8 mouse cellular contexts compared by ENCODE assay signal in genomic region chr4:117019206-117020134, GRCm38 (mm10). TPM values are rescaled to one million over a fixed set of nuclear protein-coding genes. Genes with fewer than 3 reads are reported as not detected.
DNase-seq lines count a peak whose midpoint lies in the region; ATAC-seq and TF ChIP-seq lines count a peak whose summit lies in the region.

Gene Eif2b3 (plus strand): TSS chr4:117019402.

- no peaks in the 10 kb centered on the region; the same call in 1 of the 2 replicates for H3K4me1 ChIP-seq in cortical plate, adult 2 months (ENCODE audit: control insufficient read depth, insufficient read depth, low read length)

- peak; percentile 97 for ATAC-seq in activated CD4-positive, CD25-positive, alpha-beta regulatory T cell, adult 4 months
- ATAC-seq in inflammation-experienced regulatory T-cells, adult 6 months = peak; percentile 99
- ATAC-seq in megakaryocyte-erythroid progenitor cell, adult 5-6 weeks (replicated peaks; ENCODE audit: low FRiP score, low TSS enrichment, poor library complexity, severe bottlenecking) = peak; percentile 99

- peak; percentile 67 for TF ChIP-seq POLR2A in cortical plate, adult 2 months (IDR thresholded peaks at IDR 0.05; ENCODE audit: extremely low read depth, insufficient read depth, low read length)

- H3K4me3 ChIP-seq in cortical plate, adult 2 months (ENCODE audit: insufficient read depth, low read length) = peak within 1 kb of the TSS; percentile 83

- peak; percentile 86 for DNase-seq in gastrocnemius, postnatal 10 days
- DNase-seq in left cerebral cortex, postnatal 10 days (ENCODE audit: extremely low spot score in 1 of 2, low spot score in 2 of 2) = peak; percentile 84 to 93
- DNase-seq in right cerebral cortex, postnatal 25 days = peak; percentile 91
- DNase-seq in urinary bladder, postnatal 4 days (ENCODE audit: low spot score in 2 of 2) = peak; percentile 82 to 88

- no peak within 1 kb of the TSS for H3K27ac ChIP-seq in cortical plate, adult 2 months (ENCODE audit: insufficient read depth, low read length)

- intact Hi-C loops in left cerebral cortex, postnatal 10 days (cut with DNase I) = no loop called here

- TF ChIP-seq CTCF in cortical plate, adult 2 months (IDR thresholded peaks at IDR 0.05; ENCODE audit: extremely low read depth, insufficient read depth, low read length) = no peak

RNA-seq across cellular contexts. Expression of gene Eif2b3, which starts in this region (rescaled TPM):
- 10 to 100 TPM; 28.4 to 29.5 TPM for polyA plus RNA-seq in activated CD4-positive, CD25-positive, alpha-beta regulatory T cell, adult 4 months (2017; shearing (Covaris generic))
- 19.0 and 20.2 TPM in 2 replicates for polyA plus RNA-seq in cortical plate, adult 2 months (2012; rRNA removed)
- total RNA-seq in gastrocnemius, postnatal 10 days (2021) = 10 to 100 TPM; 23.0 to 24.3 TPM
- 10 to 100 TPM; 26.8 to 42.3 (median 40.3) TPM for polyA plus RNA-seq in inflammation-experienced regulatory T-cells, adult 6 months (2017; shearing (Covaris generic))
- 10 to 100 TPM; 25.5 to 26.9 TPM for total RNA-seq in left cerebral cortex, postnatal 10 days (2021)
- 53.5 and 56.7 TPM in 2 replicates for total RNA-seq in megakaryocyte-erythroid progenitor cell, adult 5-6 weeks (2014; fragmentation: Nextera tagmentation)
- total RNA-seq in megakaryocyte-erythroid progenitor cell, adult 5-6 weeks (2017) = 61.4 and 65.7 TPM in 2 replicates
